Mouse (Mus musculus) midbrain, embryonic 16.5 days (tissue): ENCODE measurements around the gene Dnajb13. TPM values are rescaled to one million over a fixed set of nuclear protein-coding genes. Genes with fewer than 3 reads are reported as not detected.

Experiments
- ATAC-seq: fragments of 200-750 bp; cut with Nextera tagmentation; 2 replicates; pipeline ENCODE4 v1.8.0; 2017; ENCODE audit warnings: moderate TSS enrichment
- H3K27ac ChIP-seq: fragments of 300-500 bp; sonication (generic); 2 replicates; pipeline ENCODE4 v1.5.1; 2014; ENCODE audit warnings: mild to moderate bottlenecking, low read length, mixed read lengths
- H3K27me3 ChIP-seq: fragments of 300-500 bp; sonication (generic); 2 replicates; pipeline ENCODE4 v1.6.1; 2014; ENCODE audit warnings: low read depth, low read length, mixed read lengths; ENCODE audit not compliant: control insufficient read depth, insufficient read depth
- H3K36me3 ChIP-seq: fragments of 300-500 bp; sonication (generic); 2 replicates; pipeline ENCODE4 v1.6.1; 2014; ENCODE audit warnings: mild to moderate bottlenecking, low read length, moderate library complexity, mixed read lengths; ENCODE audit not compliant: control insufficient read depth, insufficient read depth
- H3K4me1 ChIP-seq: fragments of 300-500 bp; sonication (generic); 2 replicates; pipeline ENCODE4 v1.6.1; 2014; ENCODE audit warnings: mild to moderate bottlenecking, low read length, mixed read lengths; ENCODE audit not compliant: control insufficient read depth, insufficient read depth
- H3K4me2 ChIP-seq: fragments of 300-500 bp; sonication (generic); 2 replicates; pipeline ENCODE4 v1.6.1; 2014; ENCODE audit warnings: mild to moderate bottlenecking, low read length, mixed read lengths
- H3K4me3 ChIP-seq: fragments of 300-500 bp; sonication (generic); 2 replicates; pipeline ENCODE4 v1.5.1; 2014; ENCODE audit warnings: low read depth, mild to moderate bottlenecking, low read length, moderate library complexity, mixed read lengths
- H3K9ac ChIP-seq: fragments of 300-500 bp; sonication (generic); 2 replicates; pipeline ENCODE4 v1.6.1; 2014; ENCODE audit warnings: low read depth, low read length, mixed read lengths
- H3K9me3 ChIP-seq: fragments of 300-500 bp; sonication (generic); replicated peaks from 2 replicates; pipeline ENCODE4 v1.6.1; 2014; ENCODE audit warnings: mild to moderate bottlenecking, low read length, mixed read lengths; ENCODE audit not compliant: control insufficient read depth, poor library complexity, severe bottlenecking
- WGBS: fragments of 180-500 bp; shearing (Covaris S2); extraction: QIAGEN DNeasy Blood & Tissue Kit; methylation state at CpG from one replicate; pipeline ENCODE4 v1.1.7; 2014; 5-methylcytosine and 5-hydroxymethylcytosine counted together
- polyA plus RNA-seq: library from polyadenylated mRNA; unstranded; fragments of >200 nt; fragmentation: Nextera tagmentation; extraction: Ambion mirVana; gene quantifications from 2 replicates; pipeline ENCODE4 v1.2.1, GENCODE M21; 2015

Gene Dnajb13
- polyA plus RNA-seq, 1 experiment from 2014 or later = 3.9 TPM

- Histone ChIP-seq H3K4me1 (no peaks in the 10 kb centered on the region), H3K9ac (no peak overlapping the region), H3K27ac (no peak overlapping the region), H3K27me3 (no peaks in the 10 kb centered on the region), H3K4me3 (no peak overlapping the region), H3K9me3 (no peaks in the 10 kb centered on the region), H3K4me2 (no peak overlapping the region), H3K36me3 (no peaks in the 10 kb centered on the region)
- 46% methylated on average over 2 of the region's 2 CpGs for WGBS
- ATAC-seq = no peak
Measured at GRCm38 (mm10) chr7:100501844-100502373, 12.9 kb downstream of the Dnajb13 start.

GRCm38 (mm10) chr7:100501027-100501843 lies 13.5 kb downstream of the Dnajb13 start:
- no peak overlapping the region for H3K4me2 ChIP-seq
- no peak overlapping the region for H3K27ac ChIP-seq
- H3K4me3 ChIP-seq = no peak overlapping the region
- ATAC-seq = no peak
- H3K9ac ChIP-seq = no peak overlapping the region
- H3K9me3 ChIP-seq = no peaks in the 10 kb centered on the region
- no peaks in the 10 kb centered on the region for H3K36me3 ChIP-seq
- H3K27me3 ChIP-seq = no peaks in the 10 kb centered on the region
- 68% methylated on average over 6 of the region's 6 CpGs for WGBS
- peaks cover 2% of the 10 kb centered on the region; the same call in 1 of the 2 replicates for H3K4me1 ChIP-seq

GRCm38 (mm10) chr7:100500276-100500977 lies 14.3 kb downstream of the Dnajb13 start:
- Histone ChIP-seq H3K4me1 (peaks cover 10% of the 10 kb centered on the region), H3K36me3 (no peaks in the 10 kb centered on the region), H3K4me2 (no peak overlapping the region), H3K9ac (no peak overlapping the region), H3K9me3 (no peaks in the 10 kb centered on the region), H3K27me3 (no peaks in the 10 kb centered on the region), H3K27ac (no peak overlapping the region), H3K4me3 (no peak overlapping the region)
- 75% methylated on average over 16 of the region's 16 CpGs for WGBS
- no peak for ATAC-seq

- Histone ChIP-seq H3K9ac (no peak overlapping the region), H3K36me3 (no peaks in the 10 kb centered on the region), H3K4me2 (no peak overlapping the region), H3K9me3 (no peaks in the 10 kb centered on the region), H3K4me1 (peaks cover 15% of the 10 kb centered on the region), H3K27me3 (no peaks in the 10 kb centered on the region), H3K4me3 (no peak overlapping the region), H3K27ac (no peak overlapping the region)
- ATAC-seq = no peak
Measured at GRCm38 (mm10) chr7:100499465-100499864, 15.3 kb downstream of the Dnajb13 start.

- no peak overlapping the region for H3K4me2 ChIP-seq
- peaks cover 21% of the 10 kb centered on the region for H3K4me1 ChIP-seq
- H3K27me3 ChIP-seq = no peaks in the 10 kb centered on the region
- WGBS = 93% methylated on average over 13 of the region's 13 CpGs
- no peaks in the 10 kb centered on the region for H3K36me3 ChIP-seq
- no peak for ATAC-seq
- H3K9me3 ChIP-seq = no peaks in the 10 kb centered on the region
- no peak overlapping the region for H3K27ac ChIP-seq
- no peak overlapping the region for H3K4me3 ChIP-seq
- no peak overlapping the region for H3K9ac ChIP-seq
Measured at GRCm38 (mm10) chr7:100497982-100498381, 16.8 kb downstream of the Dnajb13 start.

GRCm38 (mm10) chr7:100497402-100497801 lies 17.4 kb downstream of the Dnajb13 start:
- no peak for ATAC-seq
- 90% methylated on average over 4 of the region's 4 CpGs for WGBS
- no peaks in the 10 kb centered on the region for H3K36me3 ChIP-seq

GRCm38 (mm10) chr7:100496791-100497190 lies 18.0 kb downstream of the Dnajb13 start:
- Histone ChIP-seq H3K9ac (no peak overlapping the region), H3K27ac (no peak overlapping the region; the same call in 1 of the 2 replicates)

More at GRCm38 (mm10) chr7:100497402-100497801, 17.4 kb downstream of the Dnajb13 start:
- Histone ChIP-seq H3K9ac (no peak overlapping the region), H3K4me1 (peaks cover 21% of the 10 kb centered on the region), H3K4me3 (no peak overlapping the region), H3K27ac (no peak overlapping the region), H3K27me3 (no peaks in the 10 kb centered on the region), H3K9me3 (no peaks in the 10 kb centered on the region), H3K4me2 (no peak overlapping the region)

GRCm38 (mm10) chr7:100496371-100496770 lies 18.4 kb downstream of the Dnajb13 start:
- Histone ChIP-seq H3K4me1 (peaks cover 21% of the 10 kb centered on the region), H3K27ac (peak overlapping the region; percentile 85), H3K4me2 (peak overlapping the region; percentile 27; the same call in 1 of the 2 replicates), H3K9me3 (no peaks in the 10 kb centered on the region), H3K4me3 (no peak overlapping the region), H3K9ac (peak overlapping the region; percentile 8), H3K27me3 (no peaks in the 10 kb centered on the region), H3K36me3 (no peaks in the 10 kb centered on the region)
- WGBS = 84% methylated on average over 6 of the region's 6 CpGs
- no peak for ATAC-seq

More at GRCm38 (mm10) chr7:100496791-100497190, 18.0 kb downstream of the Dnajb13 start:
- H3K4me2 ChIP-seq = no peak overlapping the region
- WGBS = 99% methylated on average over 9 of the region's 9 CpGs
- no peak overlapping the region for H3K4me3 ChIP-seq
- peaks cover 21% of the 10 kb centered on the region for H3K4me1 ChIP-seq
- H3K27me3 ChIP-seq = no peaks in the 10 kb centered on the region
- no peaks in the 10 kb centered on the region for H3K36me3 ChIP-seq
- no peak for ATAC-seq
- no peaks in the 10 kb centered on the region for H3K9me3 ChIP-seq
